Mouse (Mus musculus) embryonic fibroblast, embryonic 13.5 days (primary cell): ENCODE results near the gene Fam118a.

Source experiments
- CTCF ChIP-seq: IDR thresholded peaks from 2 replicates; pipeline ENCODE4 v1.5.1; 2011; ENCODE audit warnings: mild to moderate bottlenecking, control low read depth, low read length, moderate library complexity, borderline replicate concordance; ENCODE audit not compliant: insufficient read depth
- POLR2A ChIP-seq: IDR thresholded peaks from 2 replicates; pipeline ENCODE4 v1.6.1; 2011; ENCODE audit warnings: low read depth, mild to moderate bottlenecking, control low read depth, low read length, moderate library complexity

- TF ChIP-seq CTCF (no peak), POLR2A (no peak)
These were observed 19.1 kb upstream of the Fam118a start for GRCm38 (mm10) chr15:85009666-85010065.
